Mouse (Mus musculus) naive thymus-derived CD4-positive, alpha-beta T cell, adult 5 months (primary cell): ENCODE measurements around the gene Cgrrf1. TPM values are rescaled to one million over a fixed set of nuclear protein-coding genes. Genes with fewer than 3 reads are reported as not detected.

Experiments
- polyA plus RNA-seq: library from polyadenylated mRNA; unstranded; fragments of 100-300 nt; shearing (Covaris generic); gene quantifications from one replicate; pipeline ENCODE4 v1.2.1, GENCODE M21; 2017

Gene Cgrrf1
- 14.9 TPM for polyA plus RNA-seq

DNA sequence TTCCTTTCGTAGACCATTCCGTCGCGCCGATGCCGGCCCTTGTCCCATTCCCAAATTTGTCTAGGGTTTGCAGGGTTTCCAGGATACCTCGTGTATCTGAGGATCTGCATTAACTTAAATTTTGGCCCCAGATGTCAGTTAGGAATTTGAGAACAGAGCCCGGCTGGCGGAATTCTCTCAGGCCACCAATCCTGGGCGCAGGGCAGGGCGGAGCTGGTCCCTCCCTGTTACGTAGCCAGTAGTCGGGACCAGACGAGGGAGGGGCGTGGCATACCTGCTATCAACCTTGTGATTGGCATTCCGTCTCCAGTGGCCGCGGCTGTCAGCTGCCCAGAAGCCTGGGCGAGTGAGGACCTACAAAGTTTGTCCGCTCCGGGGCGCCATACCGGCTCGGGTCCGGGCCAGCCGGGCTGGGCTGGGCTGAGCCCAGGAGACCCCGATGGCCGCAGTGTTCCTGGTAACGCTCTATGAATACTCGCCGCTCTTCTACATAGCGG is at the start of gene Cgrrf1:
Cgrrf1 (plus strand) TSS at position 289 of the 497 bp plus-strand sequence.

DNA sequence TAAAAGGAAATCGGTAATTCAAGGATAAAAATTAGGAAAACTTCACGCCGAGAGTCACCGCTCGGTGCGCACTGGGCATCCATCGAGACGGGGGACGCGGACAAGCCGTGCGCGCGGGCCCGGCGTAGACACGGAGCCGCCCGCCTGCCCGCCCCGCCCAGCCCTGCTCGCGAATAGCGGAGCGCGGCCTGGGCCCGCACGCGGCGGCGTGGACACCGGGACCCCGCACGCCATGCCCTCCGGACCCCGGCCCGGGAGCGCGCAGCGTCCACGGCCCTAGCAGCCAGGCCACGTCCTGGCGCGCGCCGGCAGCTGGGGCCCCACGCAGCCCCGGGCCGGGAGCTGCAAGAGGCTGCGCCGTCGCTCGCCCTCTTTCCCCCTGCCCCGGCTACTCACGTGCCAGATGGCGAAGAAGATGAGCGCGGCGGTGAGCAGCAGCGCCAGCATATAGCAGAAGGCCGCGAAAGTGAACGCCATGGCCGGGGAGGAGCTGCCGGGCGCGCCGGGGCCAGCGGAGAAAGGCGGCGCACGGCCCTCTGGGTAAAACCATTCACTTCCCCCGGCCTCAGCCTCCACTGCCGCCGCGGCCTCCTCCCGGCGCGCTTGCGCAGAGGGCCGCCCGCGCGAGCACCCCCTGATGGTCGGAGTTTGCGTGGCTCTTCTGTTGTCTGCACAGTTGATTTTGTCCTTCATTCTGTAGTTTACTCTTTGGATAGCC is 44.0 kb upstream of the Cgrrf1 start, which contains the start of gene Cnih1:
Cnih1 (minus strand) TSS at position 625 of the 718 bp plus-strand sequence.

DNA sequence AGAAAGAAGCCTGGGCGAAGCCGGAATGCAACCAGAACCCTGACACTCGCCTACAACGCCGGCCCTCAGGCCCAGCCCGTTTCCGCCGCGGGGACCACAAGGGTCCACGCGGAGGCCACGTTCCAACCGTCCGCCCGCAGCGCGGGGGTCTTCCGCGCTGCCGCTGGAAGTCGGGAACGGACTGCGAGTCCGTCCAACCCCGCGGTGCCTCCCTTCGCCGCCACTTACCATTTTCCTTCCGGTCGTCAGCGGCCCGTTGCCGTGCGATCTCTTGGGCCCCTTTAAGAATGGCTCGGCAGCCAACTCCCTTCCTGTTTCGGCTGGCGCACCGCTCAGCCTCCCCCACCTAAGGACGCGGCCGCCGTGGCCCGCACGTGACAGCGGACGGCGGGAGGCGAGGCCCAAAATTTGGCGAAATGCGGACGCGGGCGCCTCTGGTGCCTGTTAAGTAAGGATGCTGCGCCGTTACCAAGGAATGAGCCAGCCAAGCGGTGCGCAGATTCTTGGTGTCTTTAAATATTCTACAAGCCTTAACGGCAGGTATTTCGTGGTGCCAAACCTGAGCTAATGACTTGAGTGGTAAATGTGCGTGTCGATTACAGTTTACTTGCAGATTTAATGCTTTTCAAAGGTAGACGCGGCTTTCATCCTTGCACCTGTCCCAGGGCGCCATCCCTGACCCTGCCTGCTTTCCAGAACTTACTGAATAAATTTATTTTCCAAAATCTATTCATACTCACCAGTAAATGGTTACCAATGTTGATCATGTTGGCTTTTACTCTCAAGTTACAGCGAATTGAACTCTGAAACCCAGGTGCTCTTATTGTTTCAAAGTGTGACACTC is 9.8 kb upstream of the Cgrrf1 start, which contains the start of gene Gmfb:
Gmfb (minus strand) TSS at position 370 of the 844 bp plus-strand sequence.

DNA sequence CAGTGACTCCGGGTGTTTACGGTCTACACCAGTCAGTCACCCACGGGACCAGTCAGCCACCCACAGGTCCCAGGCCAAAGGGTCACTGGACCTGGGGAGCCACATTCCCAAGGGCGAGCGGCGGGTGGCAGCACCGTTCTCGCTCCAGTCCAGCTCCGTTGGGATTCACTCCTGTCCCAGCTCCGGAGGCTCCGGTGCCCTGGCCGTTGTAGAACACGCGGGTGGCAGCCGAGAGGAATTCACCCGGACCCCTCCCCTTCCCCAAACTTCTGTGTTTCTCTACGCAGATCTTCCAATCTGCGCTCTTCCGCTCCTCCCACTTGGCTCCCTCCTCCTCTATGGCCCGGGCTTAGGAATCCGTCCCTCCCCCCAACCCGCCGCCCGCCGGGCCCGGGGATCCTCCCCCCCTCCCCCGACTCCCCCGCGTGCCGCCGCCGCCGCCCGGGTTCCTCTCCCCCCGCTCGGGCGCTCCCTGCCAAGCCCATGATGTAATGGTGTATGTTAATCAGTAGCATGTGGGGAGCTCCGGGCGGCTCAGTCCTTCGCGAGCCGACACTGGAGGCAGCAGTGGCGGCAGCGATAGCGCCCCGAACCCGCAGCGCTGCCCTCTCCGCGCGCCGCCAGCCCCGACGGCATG is 50.6 kb downstream of the Cgrrf1 start, which contains the start of gene Samd4:
Samd4 (plus strand) TSS at position 424 of the 637 bp plus-strand sequence.

Other genes with a start within 250 kb of the Cgrrf1 start
- gene Cdkn3, start 71.6 kb upstream of the Cgrrf1 start, polyA plus RNA-seq, result 0.57 TPM
- gene Cnih1, start 43.7 kb upstream of the Cgrrf1 start, polyA plus RNA-seq, result 39.3 TPM
- 91.4 TPM for gene Gmfb, start 9.9 kb upstream of the Cgrrf1 start, polyA plus RNA-seq
- 0.09 TPM for gene Samd4, start 50.7 kb downstream of the Cgrrf1 start, polyA plus RNA-seq